Mouse (Mus musculus) ES-CJ7 (cell line): ENCODE results near the gene Runx1.
A peak's percentile ranks its signal among the peaks of the same experiment; 100 is the strongest.

Experiments
- DNase-seq: peaks from one replicate; pipeline ENCODE4 v3.0.0; 2011; ENCODE audit warnings: low read depth, low spot score

Runx1 gene

DNA sequence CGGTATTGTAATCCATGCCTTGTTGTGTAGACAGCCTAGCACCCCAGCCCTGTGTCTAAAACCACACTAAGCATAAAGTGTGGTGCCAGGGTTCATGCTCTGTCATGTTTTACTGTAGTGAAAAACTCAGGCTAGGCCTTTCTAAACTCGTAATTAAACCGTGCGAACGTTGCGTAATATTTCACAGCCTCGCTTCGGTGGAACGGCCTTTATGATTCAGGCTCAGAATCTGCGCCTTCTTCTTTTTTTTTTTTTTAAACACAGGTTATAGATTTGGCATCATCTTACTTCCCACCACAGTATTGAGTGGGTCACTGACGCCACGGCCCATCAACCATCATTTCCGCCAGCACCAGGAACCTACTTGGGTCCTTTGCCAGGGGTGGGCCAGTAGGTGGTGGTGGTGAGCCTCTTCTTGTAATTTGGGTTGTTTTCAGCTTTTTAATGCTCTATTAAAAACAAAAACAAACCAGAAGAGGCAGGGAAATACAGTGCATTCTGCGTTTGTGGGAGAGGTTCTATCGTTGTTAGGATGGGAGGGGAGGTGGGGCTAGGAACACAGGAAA, 210.6 kb downstream of the Runx1 start:
- no peak for DNase-seq

DNA sequence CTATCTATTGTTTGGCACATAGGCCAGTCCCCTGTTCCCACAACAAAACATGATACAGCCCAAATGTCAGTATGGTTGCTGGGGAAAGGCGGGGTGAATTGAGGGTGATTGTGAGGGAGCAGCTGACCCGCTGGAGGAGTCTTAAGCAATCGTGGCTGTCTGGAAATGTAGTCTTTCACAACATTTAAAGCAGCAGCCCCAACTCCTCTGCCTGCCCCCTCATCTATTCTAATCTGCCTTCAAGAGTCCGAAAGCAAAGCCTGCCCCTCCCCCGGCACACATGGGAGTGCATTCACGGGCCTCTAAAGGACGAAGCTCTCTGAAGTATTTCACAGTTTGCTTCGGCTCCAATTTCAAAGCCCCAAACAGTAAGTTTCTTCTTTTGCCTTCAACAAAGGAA, 213.4 kb downstream of the Runx1 start:
- no peak for DNase-seq

DNA sequence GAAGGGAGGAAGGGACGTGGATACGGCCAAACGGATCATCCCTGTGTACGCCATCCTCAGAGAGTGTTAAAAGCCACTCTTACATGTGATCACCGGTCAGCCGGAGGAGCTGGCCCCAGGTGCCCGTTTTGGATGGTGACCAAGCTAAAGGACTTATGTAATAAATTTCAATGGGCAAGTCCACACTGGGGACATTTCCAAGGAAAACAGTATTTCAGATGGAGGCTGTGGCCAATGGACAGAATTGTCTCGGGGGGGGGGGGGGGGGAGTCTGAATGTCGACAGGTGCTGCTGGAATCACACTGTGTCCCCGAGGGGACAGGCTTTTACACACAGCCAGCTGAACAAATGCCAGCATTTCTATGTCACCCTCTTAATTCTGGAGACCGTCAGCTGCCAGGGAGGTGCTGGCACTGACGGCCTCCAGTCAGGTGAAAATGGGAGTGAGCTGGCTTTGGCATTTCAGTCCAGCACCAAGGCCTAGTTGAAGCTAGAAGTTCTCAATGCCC, 214.3 kb downstream of the Runx1 start:
- DNase-seq, result no peak

DNA sequence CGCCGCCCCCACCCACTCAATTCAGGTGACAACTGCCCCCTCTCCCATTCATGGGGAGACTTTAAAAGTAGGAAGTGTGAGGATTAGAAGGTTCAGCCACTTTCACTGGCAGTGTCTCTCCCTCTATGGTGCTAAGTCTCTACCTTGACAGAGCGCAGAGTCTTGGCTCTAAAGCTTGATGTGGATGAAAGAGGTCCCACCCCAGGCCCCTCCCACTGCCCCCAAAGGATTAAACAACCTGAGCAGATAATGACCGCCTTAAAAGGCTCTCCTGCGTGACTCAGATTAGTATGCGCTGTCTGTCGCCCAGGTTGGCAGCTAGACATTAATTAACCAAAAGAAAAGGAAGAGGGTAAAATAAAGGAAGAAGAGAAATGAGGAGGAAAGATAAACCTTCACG, 215.5 kb downstream of the Runx1 start:
- no peak for DNase-seq

DNA sequence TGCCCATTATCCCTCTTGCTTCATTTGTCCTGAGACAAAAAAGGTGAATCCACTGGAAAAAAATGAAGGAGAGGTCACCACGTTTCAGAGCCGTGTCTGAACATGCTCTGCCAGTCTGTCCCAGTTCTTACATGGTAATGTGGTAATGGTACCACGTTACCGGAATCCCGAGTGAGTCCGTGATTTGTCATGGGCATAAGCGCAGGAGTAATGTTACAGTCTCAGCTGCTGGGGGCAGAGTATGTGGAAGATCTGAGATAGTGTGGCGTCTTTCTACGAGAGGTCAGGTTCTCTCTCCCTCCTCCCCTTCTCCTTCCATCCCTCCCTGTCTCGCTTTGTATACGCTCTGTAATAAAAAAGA, 216.3 kb downstream of the Runx1 start:
- no peak for DNase-seq

DNA sequence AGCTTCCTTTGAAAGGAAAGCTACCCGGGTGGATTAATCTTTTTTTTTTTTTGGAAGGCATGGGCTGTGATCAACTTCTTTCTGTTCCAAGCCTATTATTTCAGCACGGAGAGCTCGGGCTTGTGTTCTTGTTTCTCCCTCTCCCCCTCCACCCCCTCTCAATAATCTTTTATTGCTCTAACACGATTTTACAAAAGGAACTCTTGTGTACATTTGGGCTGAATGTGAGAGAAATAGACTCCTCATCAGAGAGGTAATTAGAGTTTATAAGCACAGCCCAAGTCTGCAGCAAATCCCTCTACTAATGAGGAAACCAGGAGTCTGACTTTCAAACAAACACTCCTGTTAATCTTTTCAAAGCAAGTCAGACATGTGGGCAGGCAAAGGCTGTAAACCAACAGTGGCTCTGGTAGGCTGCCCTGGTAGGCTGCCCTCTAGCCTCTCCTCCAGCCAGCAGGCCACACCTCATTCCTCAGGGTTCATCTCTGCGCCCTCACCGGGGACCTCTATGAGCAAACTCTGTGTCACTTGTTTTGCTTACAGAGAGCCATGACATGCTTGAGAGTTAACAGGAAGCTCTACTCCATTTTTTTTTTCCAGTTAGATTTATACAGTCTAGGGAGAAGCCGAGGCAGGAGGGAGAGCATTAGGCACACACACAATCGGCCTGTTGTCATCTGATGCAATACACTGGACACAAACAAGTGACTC, 216.8 kb downstream of the Runx1 start:
- no peak for DNase-seq

DNA sequence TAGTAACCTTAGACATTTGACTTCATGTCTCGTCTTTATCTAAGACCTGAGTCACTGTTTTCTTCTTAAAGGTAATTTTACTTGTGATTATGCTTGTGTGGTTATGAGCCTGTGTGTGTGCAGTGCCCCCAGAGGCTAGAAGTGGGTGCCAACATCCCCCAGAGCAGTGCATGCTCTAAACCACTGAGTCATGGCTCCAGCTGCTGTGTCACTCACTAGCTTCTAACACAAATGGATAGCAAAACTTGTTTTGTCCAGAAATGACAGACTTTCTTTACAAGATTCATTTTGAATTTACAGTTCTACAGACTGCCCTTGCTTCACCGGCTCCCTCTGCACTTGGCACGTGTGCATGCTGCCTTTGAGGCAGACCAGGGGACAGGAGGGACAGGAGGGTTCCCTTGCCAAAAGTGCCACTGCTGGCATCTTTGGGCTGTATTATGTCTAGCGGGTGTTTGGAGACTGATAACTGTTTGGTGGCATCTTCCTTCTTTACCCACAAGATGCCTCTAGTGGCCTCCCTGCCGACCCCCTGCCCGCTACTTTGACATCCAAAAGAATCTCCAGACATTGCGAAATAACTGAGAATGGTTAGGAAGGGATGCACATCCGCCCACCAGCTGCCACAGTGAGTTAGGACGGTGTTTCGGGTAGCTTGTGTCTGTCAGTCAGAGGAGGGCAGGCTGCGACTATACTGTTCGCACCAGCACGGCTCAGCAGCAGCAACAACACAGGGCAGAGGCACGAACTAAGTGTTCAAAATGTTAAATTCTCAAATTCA, 217.6 kb downstream of the Runx1 start:
- no peak for DNase-seq

DNA sequence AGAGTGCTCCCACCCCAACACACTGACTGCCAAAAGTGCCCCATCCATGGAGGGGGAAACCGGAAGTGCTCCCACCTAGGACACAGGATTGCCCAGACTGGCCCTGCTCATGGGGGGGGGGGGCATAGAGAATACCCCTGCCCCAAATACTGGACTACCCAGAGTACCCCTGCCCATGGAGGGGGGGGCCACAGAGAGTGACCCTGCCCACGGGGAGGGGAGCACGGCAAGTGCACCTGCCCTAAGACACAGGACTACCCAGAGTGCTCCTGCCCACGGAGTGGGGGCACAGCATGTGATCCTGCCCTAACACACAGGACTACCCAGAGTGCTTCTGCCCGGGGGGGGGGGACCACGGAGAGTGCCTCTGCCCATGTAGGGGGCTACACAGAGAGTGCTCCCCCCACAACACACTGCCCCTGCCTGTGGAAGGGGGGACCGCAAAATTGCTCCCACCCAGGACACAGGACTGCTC, 219.4 kb downstream of the Runx1 start:
- DNase-seq, result no peak

DNA sequence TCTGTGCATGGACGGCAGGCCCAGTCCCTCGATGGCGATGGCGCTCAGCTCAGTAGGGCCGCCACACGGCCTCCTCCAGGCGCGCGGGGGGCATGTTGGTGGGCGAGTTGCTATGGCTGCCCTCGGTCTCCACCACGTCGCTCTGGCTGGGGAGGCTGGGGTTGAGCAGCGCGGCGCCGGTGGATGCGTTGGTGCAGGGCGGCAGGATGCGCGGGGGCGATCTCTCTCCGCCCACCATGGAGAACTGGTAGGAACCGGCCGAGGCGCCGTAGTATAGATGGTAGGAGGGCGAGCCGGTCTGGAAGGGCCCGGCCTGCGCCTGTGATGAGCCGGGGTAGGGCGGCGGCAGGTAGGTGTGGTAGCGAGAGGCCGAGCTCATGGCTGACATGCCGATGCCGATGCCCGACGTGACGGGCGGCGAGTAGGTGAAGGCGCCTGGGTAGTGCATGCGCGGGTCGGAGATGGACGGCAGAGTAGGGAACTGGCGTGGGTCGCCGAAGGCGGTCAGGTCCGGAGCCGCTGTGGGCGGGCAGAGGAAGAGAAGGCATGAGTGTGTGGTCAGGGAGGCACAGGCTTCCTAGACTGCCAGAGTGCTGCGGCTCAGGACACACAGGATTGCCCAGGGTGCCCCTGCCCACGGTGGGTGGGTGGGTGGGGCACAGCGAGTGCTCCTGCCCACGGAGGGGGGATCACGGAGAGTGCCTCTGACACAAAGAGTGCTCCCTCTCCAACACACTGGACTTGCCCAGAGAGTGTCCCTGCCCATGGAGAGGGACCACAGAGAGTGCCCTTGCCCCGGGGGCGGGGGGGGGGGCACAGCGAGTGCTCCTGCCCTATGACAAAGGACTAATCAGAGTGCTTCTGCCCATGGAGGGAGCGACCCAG, 220.1 kb downstream of the Runx1 start:
- DNase-seq, result peak; percentile 59

DNA sequence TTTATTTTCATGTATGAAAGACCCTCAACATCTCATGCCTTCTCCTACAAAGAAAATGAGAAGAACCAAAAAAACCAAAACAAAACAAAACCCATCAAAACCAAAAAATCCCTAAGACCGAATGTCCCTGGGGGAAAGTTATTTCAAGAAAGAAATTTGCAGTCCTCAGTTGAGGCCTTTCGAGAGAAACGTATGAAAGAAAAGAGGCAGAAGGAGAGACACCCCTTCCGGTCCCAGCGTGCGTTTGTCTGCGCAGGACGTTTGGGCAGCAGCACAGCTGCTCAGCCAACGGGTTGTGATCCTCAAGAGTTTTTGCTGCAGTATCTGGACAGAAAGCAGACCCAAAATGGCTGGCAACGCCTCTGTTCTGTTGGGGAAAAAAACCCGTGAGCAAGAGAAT, 223.4 kb downstream of the Runx1 start:
- no peak for DNase-seq

DNA sequence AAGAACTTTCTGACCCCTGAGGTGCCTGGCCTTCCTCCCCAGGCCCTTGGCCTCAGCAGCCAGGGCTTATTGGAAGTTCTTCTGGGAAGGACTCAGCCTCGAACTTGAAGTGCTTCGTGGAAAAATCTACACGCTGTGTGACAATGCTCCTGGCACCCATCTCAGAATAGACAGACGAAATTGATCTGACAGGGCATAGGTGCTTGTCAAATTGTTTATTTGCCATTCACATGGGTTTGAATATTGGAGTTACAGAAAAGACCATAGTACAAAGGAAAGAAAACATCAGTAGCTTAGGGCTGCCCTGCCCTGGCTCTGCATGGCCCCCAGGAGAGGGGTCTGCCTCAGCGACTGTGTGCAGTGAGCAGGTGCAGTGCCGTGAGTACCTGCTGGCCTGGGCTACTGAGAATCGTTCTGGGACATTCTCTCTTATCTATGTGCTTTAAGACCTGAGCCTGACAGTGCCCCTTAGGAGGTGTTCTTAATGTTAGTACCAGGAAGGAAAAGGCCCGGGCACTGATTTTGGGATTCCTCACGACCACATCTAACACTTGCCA, 224.6 kb downstream of the Runx1 start:
- no peak for DNase-seq

DNA sequence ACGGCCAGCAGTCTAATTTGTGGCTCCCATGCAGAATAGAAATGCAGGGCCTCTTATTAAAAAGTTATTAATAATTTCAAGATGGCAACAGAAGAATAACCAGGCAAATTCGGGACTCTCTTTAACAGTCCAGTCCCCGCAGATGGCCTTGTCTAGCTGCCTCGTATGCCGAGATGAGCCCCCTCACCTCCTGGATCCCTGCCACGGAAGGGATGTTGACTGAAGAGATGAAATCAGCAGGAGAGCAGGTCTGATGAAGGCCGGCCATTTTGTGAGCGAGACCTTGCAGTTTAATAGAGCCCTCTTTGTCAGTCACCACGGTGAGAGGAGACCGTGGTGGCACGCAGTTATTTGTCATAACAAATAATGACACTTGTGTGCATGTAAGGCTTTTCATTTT, 226.5 kb downstream of the Runx1 start:
- no peak for DNase-seq

DNA sequence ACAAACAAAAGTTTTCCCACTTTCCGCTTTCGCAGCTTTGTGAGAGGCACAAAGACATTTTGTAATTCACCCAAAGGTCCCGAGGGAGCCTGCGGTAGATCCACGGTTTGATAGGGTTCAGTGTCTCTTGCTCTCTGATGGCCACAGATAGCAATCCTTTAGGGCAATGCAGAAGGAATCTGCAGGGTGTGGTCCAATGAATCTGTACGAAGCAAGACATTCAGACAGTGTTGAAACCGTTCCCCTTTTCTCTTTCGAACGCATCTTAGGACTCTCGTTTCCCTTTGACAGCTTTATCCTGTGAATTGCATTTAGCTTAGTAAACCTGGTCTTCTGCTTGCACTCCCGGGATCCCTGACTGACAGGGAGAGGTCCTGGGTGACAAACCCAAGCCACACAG, 228.3 kb downstream of the Runx1 start:
- no peak for DNase-seq

DNA sequence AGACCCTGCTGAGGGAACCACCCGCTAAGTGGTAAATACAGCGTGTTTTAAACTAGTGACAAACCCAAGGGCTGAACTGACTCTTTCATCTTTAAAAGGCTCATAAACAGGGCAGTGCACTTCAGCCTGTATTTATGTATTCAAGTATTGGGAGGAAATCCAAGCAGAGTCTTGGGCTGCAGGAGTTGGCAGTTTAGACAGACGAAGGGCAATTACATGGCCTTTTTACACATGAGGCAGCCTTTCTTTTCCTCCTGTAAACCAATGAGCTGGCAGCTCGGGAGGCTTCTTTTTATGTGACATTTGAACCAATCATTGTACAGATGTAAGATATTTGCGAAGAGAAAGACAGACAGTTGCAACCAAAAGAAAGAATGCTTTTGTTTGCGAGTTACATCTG, 233.7 kb downstream of the Runx1 start:
- no peak for DNase-seq

DNA sequence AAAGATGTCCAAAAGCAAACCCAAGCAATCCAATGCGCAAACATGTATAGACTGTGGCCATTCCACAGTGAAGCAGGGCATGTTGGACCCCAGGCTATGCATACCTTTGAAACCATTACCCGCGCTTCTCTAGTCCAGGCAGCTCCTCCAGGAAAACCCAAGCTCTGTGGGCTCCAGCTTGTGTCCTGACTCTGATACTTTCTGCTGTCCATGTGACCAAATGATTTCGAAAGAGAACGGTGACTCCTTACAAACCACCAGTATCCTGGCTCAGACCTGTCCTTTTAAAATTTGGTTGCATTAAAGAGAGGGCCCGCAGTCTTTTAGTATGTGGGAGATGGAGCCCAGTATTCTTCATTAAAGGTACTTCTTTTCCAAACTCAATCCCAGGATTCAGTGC, 234.2 kb downstream of the Runx1 start:
- DNase-seq, result no peak

DNA sequence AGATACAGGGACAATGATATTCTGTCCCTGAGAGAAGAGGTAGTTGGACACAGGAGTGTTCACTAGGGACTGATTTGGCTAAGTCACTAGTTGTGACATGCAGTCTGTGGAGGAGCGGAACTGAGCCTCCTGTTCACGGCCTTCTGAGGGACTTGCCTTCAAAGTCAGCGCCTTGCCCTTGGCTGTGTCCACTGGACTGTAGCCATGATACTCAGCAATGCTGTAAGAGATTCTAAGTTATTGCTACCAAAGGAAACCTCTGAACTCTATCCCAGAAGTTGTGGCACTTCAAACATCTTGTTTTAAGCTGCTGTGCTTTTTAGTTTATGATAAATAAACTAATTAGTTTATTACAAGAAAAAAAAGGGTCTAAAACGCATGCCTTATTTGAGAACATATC, 238.1 kb downstream of the Runx1 start:
- no peak for DNase-seq

DNA sequence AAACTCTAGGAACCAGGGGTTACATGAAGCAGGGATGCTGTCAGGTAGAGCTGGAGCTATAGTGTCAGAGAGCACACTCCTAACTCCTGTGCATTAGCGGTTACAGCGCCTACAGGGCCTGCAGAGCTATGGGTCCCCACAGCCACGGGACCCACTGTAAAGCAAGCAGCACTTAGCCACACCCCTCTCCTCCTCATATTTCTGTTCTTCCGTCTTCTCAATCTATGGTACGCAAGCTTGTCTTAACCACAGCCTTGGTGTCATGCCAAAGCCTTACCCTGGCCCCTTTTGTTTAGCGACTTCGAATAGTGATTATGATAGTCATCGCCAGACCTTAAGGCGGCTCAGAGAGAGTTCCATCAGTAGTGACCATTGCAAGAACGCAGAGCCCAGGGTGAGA, 244.2 kb downstream of the Runx1 start:
- DNase-seq, result no peak

DNA sequence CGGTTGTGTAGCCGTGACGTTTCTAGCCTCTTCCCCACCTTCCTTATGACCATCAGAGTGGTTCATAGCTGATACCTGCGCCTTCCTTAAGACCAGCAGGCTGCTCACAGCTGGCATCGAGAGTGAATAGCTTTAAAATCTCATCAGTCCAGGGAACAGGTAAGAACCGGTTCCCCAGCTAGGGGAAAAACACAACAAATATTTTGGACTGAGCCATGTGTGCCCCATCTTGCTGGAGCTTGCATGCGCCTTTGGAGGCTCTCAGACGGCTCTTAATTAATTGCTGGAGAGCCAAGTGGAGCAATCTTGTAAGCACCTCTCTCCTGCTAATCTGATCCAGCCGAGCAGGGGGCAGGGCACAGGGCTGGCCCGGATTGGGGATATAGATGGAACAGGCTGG, 245.0 kb downstream of the Runx1 start:
- DNase-seq, result no peak

DNA sequence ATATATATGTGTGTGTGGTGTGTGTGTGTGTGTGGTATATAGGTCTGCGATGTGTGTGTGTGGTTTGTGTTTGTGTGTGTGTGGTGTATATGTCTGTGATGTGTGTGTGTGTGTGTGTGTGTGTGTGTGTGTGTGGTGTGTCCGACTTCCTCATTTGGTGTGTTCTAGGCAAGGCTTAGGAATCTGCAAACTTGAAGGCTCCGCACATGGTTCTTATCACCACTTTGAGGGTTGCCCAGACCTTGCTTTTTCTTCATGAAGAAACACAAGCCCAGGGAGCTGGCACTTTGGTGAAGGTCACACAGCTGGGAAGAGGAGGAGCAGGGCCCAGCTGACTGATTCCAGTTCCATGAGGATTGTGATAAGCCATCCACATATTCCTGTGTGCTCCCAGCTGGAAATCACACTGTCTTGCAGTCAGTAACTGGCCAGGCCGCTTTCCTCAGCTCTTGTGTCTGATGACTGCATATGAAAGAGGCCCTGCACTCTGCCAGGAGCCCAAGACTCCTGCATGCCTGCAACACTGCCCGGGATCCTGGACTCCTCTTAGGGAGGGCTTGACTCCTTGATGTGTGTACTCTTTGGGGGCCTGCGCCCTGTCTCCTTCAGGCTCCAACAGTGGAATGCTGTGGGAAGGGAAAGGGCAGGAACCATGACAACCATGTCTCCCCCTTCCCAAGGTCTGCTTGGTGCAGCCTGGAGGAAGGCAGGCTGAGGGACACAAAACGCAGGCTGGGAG, 246.9 kb downstream of the Runx1 start:
- DNase-seq, result no peak

DNA sequence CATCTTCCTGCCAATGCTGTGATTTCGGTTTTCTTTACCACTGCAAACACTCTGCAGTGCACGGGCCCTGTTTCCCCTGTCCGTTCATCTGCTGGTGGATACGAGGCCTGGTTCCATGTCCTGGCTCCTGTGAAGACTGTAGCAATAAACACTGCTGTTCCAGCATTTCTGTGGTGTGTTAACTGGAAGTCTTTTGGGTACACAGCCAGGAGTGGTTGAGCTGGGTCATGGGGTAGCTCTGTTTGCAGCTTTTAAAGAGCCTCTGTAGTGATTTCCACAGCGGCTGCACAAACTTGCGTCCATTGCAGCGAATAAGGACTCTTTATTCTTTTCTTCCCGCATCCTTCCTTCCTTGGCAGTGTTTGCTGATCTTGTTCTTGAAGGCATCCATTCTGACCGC, 248.6 kb downstream of the Runx1 start:
- DNase-seq, result no peak

DNA sequence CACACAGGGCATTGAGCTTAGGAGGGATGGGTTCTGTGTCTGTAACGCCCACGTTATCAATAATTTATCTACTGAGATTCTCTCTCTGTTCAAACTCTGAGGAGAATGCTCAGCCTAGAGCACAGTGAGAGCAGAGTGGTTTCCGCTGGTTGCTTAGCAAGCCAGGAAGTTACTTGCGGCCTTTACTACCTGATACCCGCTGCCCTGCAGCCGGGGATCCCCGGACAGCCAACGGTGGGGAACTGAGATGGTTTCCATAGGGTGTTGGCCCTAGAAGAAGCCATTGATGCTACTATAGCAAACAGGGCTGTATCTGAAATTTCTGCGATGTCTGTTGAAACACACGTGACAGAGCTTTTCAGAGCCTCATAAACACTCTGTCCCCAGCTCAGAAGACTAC, 250.2 kb downstream of the Runx1 start:
- DNase-seq, result no peak
